In the genomic region with DNA sequence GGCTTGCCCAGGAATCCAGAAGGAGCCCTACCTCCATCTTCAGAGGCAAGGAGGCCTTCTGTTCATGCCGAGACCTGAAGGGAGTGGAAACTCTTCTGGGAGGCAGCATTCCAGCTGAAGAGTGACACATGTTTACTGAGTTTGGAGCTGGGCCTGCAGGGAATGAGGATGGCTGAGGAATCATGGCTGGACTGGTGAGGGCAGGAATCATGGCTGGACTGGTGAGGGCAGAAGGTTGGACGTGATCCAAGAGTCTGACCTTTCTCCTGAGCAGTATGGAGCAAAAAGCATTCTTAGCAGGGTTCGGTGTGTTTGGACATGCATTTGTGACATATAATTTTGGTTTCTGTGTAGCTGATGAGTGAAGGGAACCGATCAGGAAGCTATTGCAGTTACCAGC, we compare ENCODE assay signal across 11 mouse cellular contexts.
"Had no signal": no experiment of that assay in that cellular context is flagged by ENCODE, and none has a peak within 500 bp of the region (broad histone marks: within the 10 kb centered on the region; RNA-seq: fewer than 3 reads in every experiment).

No protein-coding gene starts in this region.

- H3K9ac ChIP-seq: limb, embryonic 13.5 days; liver, embryonic 14.5 days; midbrain, embryonic 12.5 days; stomach, embryonic 15.5 days had no signal

- ATAC-seq: midbrain, embryonic 16.5 days had no signal

- DNase-seq: kidney, postnatal 14 days; left cerebral cortex, postnatal 4 days; lung, adult 18-20 months; right cerebral cortex, postnatal 14 days; thymus, adult 2 months; thymus, postnatal 25 days had no signal

- H3K9me3 ChIP-seq: limb, embryonic 13.5 days; midbrain, embryonic 12.5 days; stomach, embryonic 15.5 days had no signal

- H3K4me2 ChIP-seq: limb, embryonic 13.5 days; midbrain, embryonic 12.5 days; stomach, embryonic 15.5 days had no signal

- H3K4me3 ChIP-seq: limb, embryonic 13.5 days; midbrain, embryonic 12.5 days; stomach, embryonic 15.5 days had no signal

- H3K27me3 ChIP-seq: limb, embryonic 13.5 days; stomach, embryonic 15.5 days had no signal

- H3K27ac ChIP-seq: limb, embryonic 13.5 days; liver, embryonic 14.5 days; midbrain, embryonic 12.5 days; stomach, embryonic 15.5 days had no signal

- H3K36me3 ChIP-seq: limb, embryonic 13.5 days; midbrain, embryonic 12.5 days; stomach, embryonic 15.5 days had no signal
